Mouse (Mus musculus) lung, embryonic 14.5 days (tissue): ENCODE data around the gene Cyp2a22. TPM values are rescaled to one million over a fixed set of nuclear protein-coding genes. Genes with fewer than 3 reads are reported as not detected.
A peak's percentile ranks its signal among the peaks of the same experiment; 100 is the strongest.
"Not testable (repeated sequence)": the region's sequence is repeated elsewhere in the genome, so short reads cannot be mapped to it uniquely, and the experiment has no call there.

Experiments used
- ATAC-seq: fragments of 200-750 bp; cut with Nextera tagmentation; 2 replicates; pipeline ENCODE4 v1.8.0; 2017; ENCODE audit warnings: mild to moderate bottlenecking, moderate TSS enrichment, moderate library complexity; ENCODE audit not compliant: insufficient read depth
- DNase-seq: peaks from one replicate; pipeline ENCODE4 v3.0.0-alpha.2; 2015
- H3K27ac ChIP-seq: fragments of 300-500 bp; sonication (generic); 2 replicates; pipeline ENCODE4 v1.5.1; 2014; ENCODE audit warnings: low read depth, mild to moderate bottlenecking, moderate library complexity
- H3K27me3 ChIP-seq: fragments of 300-500 bp; sonication (generic); 2 replicates; pipeline ENCODE4 v1.6.1; 2014; ENCODE audit warnings: low read length, control low read depth; ENCODE audit not compliant: insufficient read depth
- H3K36me3 ChIP-seq: fragments of 300-500 bp; sonication (generic); 2 replicates; pipeline ENCODE4 v1.6.1; 2014; ENCODE audit warnings: control low read depth; ENCODE audit not compliant: insufficient read depth
- H3K4me1 ChIP-seq: fragments of 300-500 bp; sonication (generic); 2 replicates; pipeline ENCODE4 v1.6.1; 2014; ENCODE audit warnings: antibody characterized with exemption, control low read depth; ENCODE audit not compliant: insufficient read depth
- H3K4me2 ChIP-seq: fragments of 300-500 bp; sonication (generic); 2 replicates; pipeline ENCODE4 v1.6.1; 2014; ENCODE audit warnings: mild to moderate bottlenecking
- H3K4me3 ChIP-seq: fragments of 300-500 bp; sonication (generic); 2 replicates; pipeline ENCODE4 v1.5.1; 2014; ENCODE audit warnings: low read depth, low read length
- H3K9ac ChIP-seq: fragments of 300-500 bp; sonication (generic); 2 replicates; pipeline ENCODE4 v1.6.1; 2014
- H3K9me3 ChIP-seq: fragments of 300-500 bp; sonication (generic); 2 replicates; pipeline ENCODE4 v1.6.1; 2016; ENCODE audit warnings: low read depth, low read length, control low read depth
- CTCF ChIP-seq: IDR thresholded peaks from 2 replicates; pipeline ENCODE4 v1.5.1; 2016; ENCODE audit warnings: antibody characterized with exemption, low read depth
- WGBS: fragments of 180-500 bp; shearing (Covaris S2); extraction: QIAGEN DNeasy Blood & Tissue Kit; methylation state at CpG from one replicate; pipeline ENCODE4 v1.1.7; 2014; 5-methylcytosine and 5-hydroxymethylcytosine counted together
- polyA plus RNA-seq: library from polyadenylated mRNA; unstranded; fragments of >200 nt; fragmentation: Nextera tagmentation; extraction: Ambion mirVana; gene quantifications from 2 replicates; pipeline ENCODE4 v1.2.1, GENCODE M21; 2014

The Cyp2a22 gene
- polyA plus RNA-seq: not detected in 2 replicates

DNA sequence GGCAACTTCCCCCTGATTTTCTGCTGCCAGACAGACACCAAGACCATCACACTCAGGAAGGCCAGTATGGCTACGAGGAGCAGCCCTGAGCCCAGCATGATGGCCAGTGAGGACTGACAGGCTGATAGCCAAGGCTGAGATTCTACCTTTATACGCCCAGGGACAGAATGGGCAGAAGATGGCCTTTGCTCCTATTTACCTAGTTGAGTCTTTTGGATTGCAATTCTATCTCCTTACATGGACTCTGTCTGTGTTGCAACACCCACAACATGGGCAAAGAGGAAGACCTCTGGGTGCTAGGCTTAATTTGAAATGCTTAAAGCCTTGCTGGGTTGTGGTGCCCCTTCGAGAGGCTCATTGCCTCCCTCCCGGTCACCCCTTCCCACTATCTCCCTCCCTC lies at the start of gene Cyp2a22:
Gene Cyp2a22, minus strand, starts transcription at position 123 of the 400 bp plus-strand sequence.
- no peaks in the 10 kb centered on the region for H3K4me1 ChIP-seq
- H3K27me3 ChIP-seq: no peaks in the 10 kb centered on the region
- DNase-seq: no peak
- ATAC-seq: no peak
- H3K9ac ChIP-seq: no peak within 1 kb of the TSS
- H3K27ac ChIP-seq: no peak within 1 kb of the TSS
- no peak within 1 kb of the TSS for H3K4me3 ChIP-seq
- no peaks in the 10 kb centered on the region for H3K36me3 ChIP-seq
- H3K9me3 ChIP-seq: no peaks in the 10 kb centered on the region
- no peak for TF ChIP-seq CTCF
- no peak within 1 kb of the TSS for H3K4me2 ChIP-seq
- WGBS: no CpG with 5 or more reads among the region's 4 CpGs

DNA sequence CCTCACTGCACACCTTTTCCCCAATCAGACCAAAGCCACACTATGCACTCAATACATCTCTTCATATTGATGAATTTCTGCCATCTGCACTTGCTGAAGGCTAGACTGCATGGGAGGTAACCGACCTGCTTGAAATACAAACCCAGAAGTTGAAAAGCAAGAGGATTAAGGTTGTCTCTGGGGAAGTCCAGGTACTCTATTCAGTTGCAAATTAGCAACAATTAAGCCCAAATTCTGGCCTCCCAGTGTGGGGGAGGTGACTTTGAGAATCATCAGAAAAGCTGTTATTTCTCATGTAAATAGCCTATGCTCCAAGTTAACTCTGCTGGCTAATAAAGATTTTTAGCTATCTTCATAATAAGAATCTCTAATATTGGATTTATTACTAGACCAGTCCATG lies 44.0 kb upstream of the Cyp2a22 start:
- H3K27me3 ChIP-seq, DNase-seq, H3K9ac ChIP-seq, H3K36me3 ChIP-seq, H3K4me2 ChIP-seq, H3K9me3 ChIP-seq, H3K4me3 ChIP-seq, H3K27ac ChIP-seq, H3K4me1 ChIP-seq, ATAC-seq: not testable (repeated sequence)
- 26% methylated on average over 1 of the region's 1 CpGs for WGBS

DNA sequence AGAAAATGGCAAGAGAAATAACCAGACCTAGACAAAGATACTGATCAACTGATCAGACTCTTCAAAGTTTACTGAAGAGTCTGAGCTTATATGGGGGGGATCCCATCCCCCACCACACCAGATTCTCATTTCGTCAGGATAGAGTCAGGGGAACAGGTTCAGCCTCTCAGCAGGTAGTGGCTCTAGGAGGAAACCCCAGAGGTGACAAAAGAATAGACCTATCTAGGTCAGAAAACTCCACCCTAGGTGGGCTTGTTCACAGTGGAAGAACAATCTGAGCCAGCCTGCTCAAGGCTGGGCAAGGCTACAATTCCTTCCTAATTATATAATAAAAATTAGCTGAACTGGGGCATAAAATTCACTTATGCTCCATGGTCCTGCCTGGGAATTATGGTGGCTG lies 43.4 kb upstream of the Cyp2a22 start:
- DNase-seq (no peak), ATAC-seq (no peak)
- H3K27me3 ChIP-seq: no peaks in the 10 kb centered on the region
- TF ChIP-seq CTCF: no peak
- H3K4me3 ChIP-seq: no peak overlapping the region
- no peaks in the 10 kb centered on the region for H3K36me3 ChIP-seq
- no peak overlapping the region for H3K4me2 ChIP-seq
- no peaks in the 10 kb centered on the region for H3K4me1 ChIP-seq
- 25% methylated on average over 1 of the region's 1 CpGs for WGBS
- no peaks in the 10 kb centered on the region for H3K9me3 ChIP-seq
- H3K27ac ChIP-seq: no peak overlapping the region
- no peak overlapping the region for H3K9ac ChIP-seq

DNA sequence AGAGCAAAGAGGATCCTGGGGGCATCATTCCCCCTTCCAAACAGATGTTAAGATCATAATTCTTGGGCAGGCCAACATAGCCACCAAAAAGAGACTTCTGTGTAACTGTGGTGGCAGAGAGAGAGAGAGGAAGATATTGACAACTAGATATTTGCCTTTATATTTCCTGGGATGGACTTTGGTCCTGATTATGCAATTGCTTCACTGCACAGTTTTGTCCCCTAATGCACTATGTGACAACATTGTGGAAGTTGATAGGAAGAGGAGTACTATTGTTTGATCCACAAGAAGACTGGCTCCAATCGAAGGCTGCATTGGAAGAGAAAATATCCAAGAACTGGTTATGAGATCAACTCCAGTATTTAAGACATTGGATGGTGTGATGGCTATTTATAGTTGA lies 42.8 kb upstream of the Cyp2a22 start:
- H3K4me3 ChIP-seq, H3K4me2 ChIP-seq, H3K27ac ChIP-seq, H3K36me3 ChIP-seq, H3K27me3 ChIP-seq, H3K4me1 ChIP-seq, ATAC-seq, DNase-seq, H3K9me3 ChIP-seq, H3K9ac ChIP-seq: not testable (repeated sequence)
- WGBS: 71% methylated on average over 1 of the region's 1 CpGs

DNA sequence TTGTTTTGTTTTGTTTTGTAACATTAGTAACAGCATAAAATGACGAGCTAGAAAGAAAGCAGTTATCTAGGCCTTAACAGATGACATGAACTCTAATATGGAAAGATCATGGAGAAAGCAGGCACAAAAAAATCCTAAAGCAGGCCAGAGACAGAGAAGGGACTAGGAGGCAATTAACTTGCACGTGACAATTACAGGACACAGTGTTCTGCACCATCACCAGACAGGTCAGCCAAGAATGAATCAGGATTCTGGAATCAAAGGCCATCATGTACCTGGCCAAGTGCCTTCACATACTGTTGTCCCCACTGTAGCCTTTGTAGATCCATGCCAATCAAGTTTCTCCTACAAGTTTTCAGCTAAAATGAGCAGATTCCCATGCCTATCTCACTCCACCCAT lies 42.3 kb upstream of the Cyp2a22 start:
- not testable (repeated sequence) for ATAC-seq, H3K9me3 ChIP-seq, H3K27me3 ChIP-seq, DNase-seq, H3K27ac ChIP-seq, H3K9ac ChIP-seq, H3K36me3 ChIP-seq, H3K4me1 ChIP-seq, H3K4me2 ChIP-seq, H3K4me3 ChIP-seq
- 71% methylated on average over 2 of the region's 2 CpGs for WGBS

DNA sequence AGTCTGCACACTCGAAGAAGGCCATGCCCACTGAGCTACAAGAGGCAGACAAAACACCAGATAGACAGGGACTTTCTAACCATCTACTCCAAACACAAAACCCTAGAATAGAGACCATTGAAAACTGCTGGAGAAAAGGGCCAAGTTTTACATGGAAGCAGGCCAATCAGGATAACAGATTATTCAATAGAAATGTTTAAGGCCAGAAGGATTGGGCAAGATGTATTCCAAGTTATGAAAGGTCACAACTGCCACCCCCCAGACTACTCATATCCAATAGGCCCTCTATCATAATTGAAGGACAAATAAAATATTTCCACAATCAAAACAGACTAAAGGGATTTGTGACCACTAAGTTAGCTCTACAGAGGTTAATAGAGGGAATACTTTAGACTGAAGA lies 23.2 kb upstream of the Cyp2a22 start:
- H3K4me3 ChIP-seq, H3K4me2 ChIP-seq, DNase-seq, H3K27me3 ChIP-seq, H3K9me3 ChIP-seq, H3K36me3 ChIP-seq, H3K27ac ChIP-seq, H3K9ac ChIP-seq, H3K4me1 ChIP-seq, ATAC-seq: not testable (repeated sequence)
- no CpG with 5 or more reads among the region's 1 CpGs for WGBS

DNA sequence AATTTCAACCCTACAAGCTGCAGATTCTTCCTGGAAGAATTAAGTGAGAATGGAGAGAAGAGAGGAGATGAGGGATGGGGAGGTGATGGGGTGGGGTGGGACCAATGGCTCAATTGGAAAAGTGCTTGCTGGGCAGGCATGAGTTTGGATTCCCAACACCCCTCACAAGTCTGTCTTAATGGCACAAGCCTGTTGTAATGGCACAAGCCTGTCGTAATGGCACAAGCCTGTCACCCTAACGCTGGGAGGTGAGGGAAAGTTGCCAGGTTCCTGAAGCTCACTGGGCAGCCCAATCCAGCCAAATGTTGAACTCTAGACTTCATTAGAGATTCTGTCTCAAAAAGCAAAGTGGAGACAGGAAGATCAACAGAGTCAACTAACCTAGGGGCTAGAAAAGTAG lies 14.1 kb upstream of the Cyp2a22 start:
- H3K4me3 ChIP-seq, H3K9ac ChIP-seq, H3K9me3 ChIP-seq, H3K27me3 ChIP-seq, H3K27ac ChIP-seq, H3K36me3 ChIP-seq, H3K4me2 ChIP-seq, ATAC-seq, H3K4me1 ChIP-seq, DNase-seq: not testable (repeated sequence)
- no CpG with 5 or more reads among the region's 2 CpGs for WGBS

DNA sequence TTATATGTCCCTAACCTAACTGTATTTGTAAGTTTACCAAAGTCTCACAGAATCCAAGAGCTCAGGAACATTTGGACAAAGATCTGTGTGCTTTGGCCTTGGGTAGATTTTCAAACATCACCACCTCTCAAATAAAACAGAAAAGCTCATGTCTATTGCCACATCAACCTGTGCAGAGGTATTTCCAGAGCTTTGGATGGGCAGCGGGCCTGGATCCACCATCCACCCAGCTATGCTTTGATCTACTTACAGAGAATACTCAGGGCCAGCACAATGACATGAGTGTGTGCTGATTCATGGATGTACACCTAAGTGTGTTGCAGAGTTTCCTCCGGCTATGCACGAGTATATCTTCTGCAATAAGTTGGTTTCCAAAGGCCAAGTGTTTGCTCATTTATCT lies 13.5 kb upstream of the Cyp2a22 start:
- H3K9ac ChIP-seq, H3K9me3 ChIP-seq, H3K27ac ChIP-seq, DNase-seq, H3K4me2 ChIP-seq, H3K4me3 ChIP-seq, H3K36me3 ChIP-seq, ATAC-seq, H3K27me3 ChIP-seq, H3K4me1 ChIP-seq: not testable (repeated sequence)
- no CpG with 5 or more reads among the region's 3 CpGs for WGBS

DNA sequence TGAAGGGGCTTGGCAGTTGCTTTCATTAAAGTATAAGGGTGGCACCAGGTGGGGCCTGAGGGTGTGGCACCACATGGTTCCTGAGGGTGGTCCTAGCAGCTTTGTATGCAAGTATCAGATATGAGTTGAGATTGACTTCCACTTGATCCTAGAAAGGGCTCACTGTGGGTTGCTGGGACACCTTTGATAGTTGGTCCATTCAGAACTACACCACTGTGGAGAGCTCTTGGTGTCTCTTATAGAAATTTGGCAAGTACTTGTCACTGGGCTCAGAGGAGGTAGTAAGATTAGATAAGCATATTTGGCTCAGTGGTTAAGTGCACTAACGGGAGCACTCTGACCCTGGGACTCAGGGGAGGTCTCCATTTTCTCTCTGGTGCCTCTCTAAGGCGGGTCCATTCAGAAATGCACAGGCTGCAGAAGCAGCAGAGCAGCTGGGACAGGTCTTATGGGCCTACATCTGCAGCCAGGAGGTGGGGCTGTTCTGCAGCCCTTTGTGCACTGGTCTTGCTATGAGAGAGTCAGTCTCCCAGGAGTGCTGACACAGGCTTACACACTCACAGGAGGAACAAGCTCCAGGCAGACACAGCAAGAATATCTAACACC lies 2.2 kb upstream of the Cyp2a22 start:
- H3K27me3 ChIP-seq, H3K9me3 ChIP-seq, H3K4me2 ChIP-seq, H3K36me3 ChIP-seq, ATAC-seq, H3K27ac ChIP-seq, H3K4me3 ChIP-seq, H3K4me1 ChIP-seq, H3K9ac ChIP-seq: not testable (repeated sequence)
- no CpG with 5 or more reads among the region's 2 CpGs for WGBS
- DNase-seq: peak; percentile 2

DNA sequence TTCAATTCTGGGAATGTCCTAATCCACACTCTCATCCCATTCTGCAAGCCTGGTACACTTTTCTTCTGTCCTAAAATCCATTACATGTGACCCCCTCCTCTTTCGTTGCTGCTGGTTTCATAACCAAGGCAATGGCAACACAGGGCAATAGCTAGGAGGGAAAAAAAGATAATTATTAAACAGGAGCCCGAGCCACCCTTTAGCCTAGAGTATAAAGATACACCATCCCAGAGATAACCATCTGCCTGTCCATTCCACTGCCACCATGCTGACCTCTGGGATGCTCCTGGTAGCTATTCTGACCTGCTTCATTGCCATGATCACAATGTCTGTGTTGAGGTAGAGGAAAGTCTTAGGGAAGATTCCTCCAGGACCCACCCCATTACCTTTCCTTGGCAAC lies 22.1 kb downstream of the Cyp2a22 start:
- not testable (repeated sequence) for DNase-seq, ATAC-seq, H3K36me3 ChIP-seq, H3K27ac ChIP-seq, H3K4me1 ChIP-seq, H3K9ac ChIP-seq, H3K4me2 ChIP-seq, H3K4me3 ChIP-seq, H3K9me3 ChIP-seq, H3K27me3 ChIP-seq
- WGBS: no CpG with 5 or more reads among the region's 2 CpGs
